Mouse (Mus musculus): ENCODE measurements around the gene Opcml. TPM values are rescaled to one million over a fixed set of nuclear protein-coding genes. Genes with fewer than 3 reads are reported as not detected.

Gene Opcml
- polyA plus RNA-seq, 1 experiment, result 0.04 TPM

DNA sequence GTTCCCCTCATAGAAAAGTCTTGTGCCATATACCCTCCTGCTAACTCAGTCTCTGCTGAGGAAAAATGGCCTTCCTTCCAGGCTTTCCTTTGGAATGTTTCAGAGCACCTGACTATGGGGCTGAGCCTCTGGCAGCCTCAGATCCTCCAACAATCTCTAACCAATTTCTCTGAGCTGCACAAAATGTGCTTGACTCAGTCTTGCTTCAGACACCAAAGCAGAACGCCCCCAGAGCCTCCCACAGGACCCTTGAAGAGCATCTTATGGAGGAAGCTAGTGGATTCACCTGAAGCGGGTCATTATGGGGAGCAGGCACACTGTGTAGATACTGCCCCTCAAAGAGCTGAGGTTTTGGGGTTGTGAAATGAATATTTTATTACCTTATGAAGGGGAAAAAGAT is 386.5 kb downstream of the Opcml start:
- H3K4me1 ChIP-seq (ENCODE audit: control insufficient read depth, insufficient read depth, insufficient read length, low read length), result no peaks in the 10 kb centered on the region
- TF ChIP-seq CTCF (IDR thresholded peaks at IDR 0.05; ENCODE audit: extremely low read depth, insufficient read length, insufficient replicate concordance, low read depth, low read length) (no peak), POLR2A (IDR thresholded peaks at IDR 0.05; ENCODE audit: low read depth, low read length) (no peak)
- no peaks in the 10 kb centered on the region for H3K36me3 ChIP-seq (ENCODE audit: control insufficient read depth, insufficient read depth, low read length)
- no peaks in the 10 kb centered on the region for H3K27me3 ChIP-seq (ENCODE audit: control insufficient read depth, insufficient read depth, low read length)
- H3K4me3 ChIP-seq (ENCODE audit: low read depth, low read length), result no peak overlapping the region
- 74% methylated on average over 2 of the region's 2 CpGs for WGBS
- H3K27ac ChIP-seq (ENCODE audit: insufficient read depth, low read depth, low read length), result no peak overlapping the region

DNA sequence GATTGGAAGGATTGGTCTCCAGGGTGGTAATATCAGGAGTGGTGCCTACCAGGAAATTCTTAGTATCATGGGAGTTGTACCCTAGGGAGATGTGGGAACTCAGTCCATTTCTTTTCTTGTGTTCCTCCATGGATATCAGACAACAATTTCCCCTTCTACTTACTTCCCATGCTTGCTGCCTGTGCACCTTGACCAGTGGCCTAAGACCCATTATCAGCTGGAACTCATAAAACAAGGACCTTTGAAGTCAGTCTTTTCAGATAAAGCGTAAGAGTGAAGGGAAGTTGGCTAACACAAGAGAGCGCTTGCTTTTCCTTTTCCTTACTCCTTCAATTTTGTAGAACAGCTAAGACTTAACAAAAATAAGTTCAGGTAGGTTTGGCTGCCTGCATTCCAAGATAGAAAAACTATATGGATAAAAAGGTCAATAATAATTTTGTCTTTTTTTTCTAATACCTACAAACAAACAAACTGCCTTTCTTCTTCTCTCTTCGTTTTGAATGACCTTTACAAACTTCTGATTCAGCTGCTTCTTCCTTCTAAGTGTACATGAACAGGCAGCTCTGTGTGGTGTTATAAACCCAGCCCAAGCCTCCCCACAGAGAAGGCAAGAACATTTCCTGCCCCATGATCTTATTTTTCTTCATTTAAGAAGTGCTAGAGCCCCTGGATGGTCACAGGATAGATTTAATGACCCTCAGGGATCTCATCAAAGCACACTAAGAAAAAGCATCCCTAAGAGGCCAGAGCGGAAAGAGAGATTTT is 387.7 kb downstream of the Opcml start:
- Histone ChIP-seq H3K4me1 (ENCODE audit: control insufficient read depth, insufficient read depth, insufficient read length, low read length) (no peaks in the 10 kb centered on the region), H3K27me3 (ENCODE audit: control insufficient read depth, insufficient read depth, low read length) (no peaks in the 10 kb centered on the region), H3K36me3 (ENCODE audit: control insufficient read depth, insufficient read depth, low read length) (no peaks in the 10 kb centered on the region), H3K27ac (ENCODE audit: insufficient read depth, low read depth, low read length) (no peak overlapping the region), H3K4me3 (ENCODE audit: low read depth, low read length) (no peak overlapping the region)
- 46% methylated on average over 4 of the region's 4 CpGs for WGBS
- TF ChIP-seq CTCF (IDR thresholded peaks at IDR 0.05; ENCODE audit: extremely low read depth, insufficient read length, insufficient replicate concordance, low read depth, low read length), result no peak
- no peak for TF ChIP-seq POLR2A (IDR thresholded peaks at IDR 0.05; ENCODE audit: low read depth, low read length)

GRCm38 (mm10) chr9:28181916-28182315 is 391.3 kb downstream of the Opcml start:
- H3K4me3 ChIP-seq (ENCODE audit: low read depth, low read length), result no peak overlapping the region
- no peak overlapping the region for H3K27ac ChIP-seq (ENCODE audit: insufficient read depth, low read depth, low read length)
- TF ChIP-seq CTCF (IDR thresholded peaks at IDR 0.05; ENCODE audit: extremely low read depth, insufficient read length, insufficient replicate concordance, low read depth, low read length) (no peak), POLR2A (IDR thresholded peaks at IDR 0.05; ENCODE audit: low read depth, low read length) (no peak)
- no peaks in the 10 kb centered on the region for H3K36me3 ChIP-seq (ENCODE audit: control insufficient read depth, insufficient read depth, low read length)
- no peaks in the 10 kb centered on the region for H3K4me1 ChIP-seq (ENCODE audit: control insufficient read depth, insufficient read depth, insufficient read length, low read length)
- 74% methylated on average over 7 of the region's 7 CpGs for WGBS
- H3K27me3 ChIP-seq (ENCODE audit: control insufficient read depth, insufficient read depth, low read length), result no peaks in the 10 kb centered on the region

DNA sequence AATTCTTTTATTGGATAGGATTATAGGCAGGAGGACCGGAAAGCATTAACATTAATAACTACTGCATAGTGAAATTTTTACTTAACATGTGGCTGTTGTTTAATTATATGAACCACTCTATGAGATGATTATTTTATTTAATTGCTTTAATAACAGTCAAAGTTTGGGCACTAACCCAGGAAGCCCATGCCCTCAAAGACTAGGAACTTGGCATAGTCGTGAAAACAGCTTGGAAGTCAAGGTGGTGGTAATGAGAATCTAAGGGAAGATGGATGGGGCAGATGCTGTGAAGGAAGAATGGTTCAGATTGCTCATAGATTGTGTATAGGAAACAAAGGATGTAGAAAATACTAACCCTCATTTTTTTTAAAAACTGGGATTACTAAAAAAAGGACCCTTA is 399.7 kb downstream of the Opcml start:
- WGBS, result 76% methylated on average over 2 of the region's 2 CpGs
- no peaks in the 10 kb centered on the region for H3K4me1 ChIP-seq (ENCODE audit: control insufficient read depth, insufficient read depth, insufficient read length, low read length)
- no peak overlapping the region for H3K27ac ChIP-seq (ENCODE audit: insufficient read depth, low read depth, low read length)
- no peaks in the 10 kb centered on the region for H3K36me3 ChIP-seq (ENCODE audit: control insufficient read depth, insufficient read depth, low read length)
- H3K27me3 ChIP-seq (ENCODE audit: control insufficient read depth, insufficient read depth, low read length), result no peaks in the 10 kb centered on the region
- no peak overlapping the region for H3K4me3 ChIP-seq (ENCODE audit: low read depth, low read length)
- TF ChIP-seq POLR2A (IDR thresholded peaks at IDR 0.05; ENCODE audit: low read depth, low read length) (no peak), CTCF (IDR thresholded peaks at IDR 0.05; ENCODE audit: extremely low read depth, insufficient read length, insufficient replicate concordance, low read depth, low read length) (no peak)

DNA sequence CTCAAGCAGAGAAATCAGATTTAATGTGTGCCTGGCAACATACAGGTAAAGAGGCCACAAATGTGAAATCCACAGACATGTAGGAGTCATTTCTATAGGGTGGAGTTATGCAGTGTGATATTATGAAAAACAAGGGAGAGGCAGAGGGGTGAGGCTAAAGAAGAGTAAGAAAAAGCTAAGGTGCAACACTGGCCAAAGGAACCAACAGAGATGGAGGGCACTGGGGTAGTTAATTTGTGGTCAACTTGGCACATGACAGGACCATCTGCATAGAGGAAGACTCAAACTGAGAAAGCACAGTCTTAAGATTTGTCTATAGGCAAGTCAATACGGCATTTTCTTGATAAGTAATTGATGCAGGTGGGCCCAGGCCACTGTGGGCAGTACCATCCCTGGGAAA is 400.2 kb downstream of the Opcml start:
- 56% methylated on average over 1 of the region's 1 CpGs for whole genome bisulfite sequencing
- Histone ChIP-seq H3K27ac (ENCODE audit: insufficient read depth, low read depth, low read length) (no peak overlapping the region), H3K27me3 (ENCODE audit: control insufficient read depth, insufficient read depth, low read length) (no peaks in the 10 kb centered on the region), H3K4me3 (ENCODE audit: low read depth, low read length) (no peak overlapping the region), H3K4me1 (ENCODE audit: control insufficient read depth, insufficient read depth, insufficient read length, low read length) (no peaks in the 10 kb centered on the region), H3K36me3 (ENCODE audit: control insufficient read depth, insufficient read depth, low read length) (no peaks in the 10 kb centered on the region)
- TF ChIP-seq CTCF (IDR thresholded peaks at IDR 0.05; ENCODE audit: extremely low read depth, insufficient read length, insufficient replicate concordance, low read depth, low read length), result no peak

DNA sequence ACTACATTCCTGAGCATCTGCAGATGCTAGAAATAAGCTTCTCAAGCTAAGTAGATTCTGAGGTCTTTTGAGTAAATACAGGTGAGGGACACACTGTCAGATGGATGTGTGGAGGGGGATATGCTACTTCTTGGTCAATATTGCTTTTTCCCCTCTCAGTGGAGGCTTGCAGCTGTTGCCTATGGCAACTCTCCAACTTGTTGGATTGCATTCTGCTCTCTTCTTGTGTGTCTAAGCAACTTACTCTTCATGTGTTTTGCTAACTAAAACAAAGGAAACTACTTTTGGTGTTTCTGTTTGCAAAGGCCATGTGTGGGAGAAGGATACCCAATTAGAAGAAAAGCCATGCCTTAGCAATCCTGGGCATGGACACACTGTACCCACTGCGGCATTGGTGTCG is 406.0 kb downstream of the Opcml start:
- TF ChIP-seq POLR2A (IDR thresholded peaks at IDR 0.05; ENCODE audit: low read depth, low read length) (no peak), CTCF (IDR thresholded peaks at IDR 0.05; ENCODE audit: extremely low read depth, insufficient read length, insufficient replicate concordance, low read depth, low read length) (no peak)
- no peaks in the 10 kb centered on the region for H3K4me1 ChIP-seq (ENCODE audit: control insufficient read depth, insufficient read depth, insufficient read length, low read length)
- no peaks in the 10 kb centered on the region for H3K36me3 ChIP-seq (ENCODE audit: control insufficient read depth, insufficient read depth, low read length)
- H3K27ac ChIP-seq (ENCODE audit: insufficient read depth, low read depth, low read length), result no peak overlapping the region
- 82% methylated on average over 2 of the region's 2 CpGs for WGBS
- H3K4me3 ChIP-seq (ENCODE audit: low read depth, low read length), result no peak overlapping the region
- no peaks in the 10 kb centered on the region for H3K27me3 ChIP-seq (ENCODE audit: control insufficient read depth, insufficient read depth, low read length)

DNA sequence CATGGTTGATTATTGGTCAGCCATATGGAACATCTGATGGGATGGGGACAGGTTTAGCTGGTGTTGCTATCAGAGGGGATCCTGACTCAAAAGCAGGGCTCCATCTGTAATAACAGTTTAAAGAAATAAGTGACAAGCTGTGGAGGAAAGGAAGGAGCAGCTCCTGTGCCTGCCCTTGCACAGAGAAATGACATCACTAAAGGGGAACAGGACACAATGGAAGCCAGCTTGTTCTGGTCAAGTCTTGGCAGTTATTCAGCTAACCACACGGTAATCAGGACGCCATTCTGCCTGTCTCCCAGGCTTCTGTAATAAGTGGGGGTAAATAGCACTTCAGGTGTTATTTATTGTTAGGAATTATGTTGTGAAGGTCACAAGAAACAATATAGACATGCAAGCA is 406.5 kb downstream of the Opcml start:
- no peaks in the 10 kb centered on the region for H3K36me3 ChIP-seq (ENCODE audit: control insufficient read depth, insufficient read depth, low read length)
- no peaks in the 10 kb centered on the region for H3K27me3 ChIP-seq (ENCODE audit: control insufficient read depth, insufficient read depth, low read length)
- WGBS, result 56% methylated on average over 2 of the region's 2 CpGs
- no peaks in the 10 kb centered on the region for H3K4me1 ChIP-seq (ENCODE audit: control insufficient read depth, insufficient read depth, insufficient read length, low read length)
- no peak for TF ChIP-seq POLR2A (IDR thresholded peaks at IDR 0.05; ENCODE audit: low read depth, low read length)
- TF ChIP-seq CTCF (IDR thresholded peaks at IDR 0.05; ENCODE audit: extremely low read depth, insufficient read length, insufficient replicate concordance, low read depth, low read length), result no peak
- H3K4me3 ChIP-seq (ENCODE audit: low read depth, low read length), result no peak overlapping the region
- H3K27ac ChIP-seq (ENCODE audit: insufficient read depth, low read depth, low read length), result no peak overlapping the region

Measured in small intestine, adult 2 months (tissue).